Mouse (Mus musculus) limb, embryonic 15.5 days (tissue): Measurements from ENCODE around the gene Ephb2. TPM values are rescaled to one million over a fixed set of nuclear protein-coding genes. Genes with fewer than 3 reads are reported as not detected.

Experiments used
- ATAC-seq: fragments of 200-750 bp; cut with Nextera tagmentation; 2 replicates; pipeline ENCODE4 v1.8.0; 2017; ENCODE audit warnings: low read depth, moderate TSS enrichment; ENCODE audit not compliant: insufficient number of reproducible peaks, low FRiP score, low TSS enrichment
- H3K27ac ChIP-seq: fragments of 300-500 bp; sonication (generic); 2 replicates; pipeline ENCODE4 v1.5.1; 2015; ENCODE audit warnings: moderate library complexity, mild to moderate bottlenecking, inconsistent platforms
- H3K27me3 ChIP-seq: fragments of 300-500 bp; sonication (generic); 2 replicates; pipeline ENCODE4 v1.6.1; 2015; ENCODE audit warnings: inconsistent platforms
- H3K36me3 ChIP-seq: fragments of 300-500 bp; sonication (generic); 2 replicates; pipeline ENCODE4 v1.6.1; 2015; ENCODE audit warnings: inconsistent platforms
- H3K4me1 ChIP-seq: fragments of 300-500 bp; sonication (generic); 2 replicates; pipeline ENCODE4 v1.6.1; 2015; ENCODE audit warnings: inconsistent platforms
- H3K4me2 ChIP-seq: fragments of 300-500 bp; sonication (generic); 2 replicates; pipeline ENCODE4 v1.6.1; 2015; ENCODE audit warnings: mild to moderate bottlenecking, inconsistent platforms
- H3K4me3 ChIP-seq: fragments of 300-500 bp; sonication (generic); 2 replicates; pipeline ENCODE4 v1.5.1; 2015; ENCODE audit warnings: mild to moderate bottlenecking, inconsistent platforms
- H3K9ac ChIP-seq: fragments of 300-500 bp; sonication (generic); 2 replicates; pipeline ENCODE4 v1.6.1; 2015; ENCODE audit warnings: inconsistent platforms
- H3K9me3 ChIP-seq: fragments of 300-500 bp; sonication (generic); 2 replicates; pipeline ENCODE4 v1.6.1; 2016; ENCODE audit warnings: inconsistent platforms
- WGBS: fragments of 180-500 bp; shearing (Covaris S2); methylation state at CpG from one replicate; pipeline ENCODE4 v1.1.7; 2015; 5-methylcytosine and 5-hydroxymethylcytosine counted together
- polyA plus RNA-seq: library from polyadenylated mRNA; unstranded; fragments of >200 nt; fragmentation: Nextera tagmentation; extraction: Ambion mirVana; gene quantifications from 2 replicates; pipeline ENCODE4 v1.2.1, GENCODE M21; 2015

The Ephb2 gene
- polyA plus RNA-seq, 1 experiment from 2014 or later = 11.3 TPM

- Histone ChIP-seq H3K9ac (no peak overlapping the region), H3K27me3 (no peaks in the 10 kb centered on the region), H3K4me2 (no peak overlapping the region), H3K4me1 (peaks cover 14% of the 10 kb centered on the region), H3K4me3 (no peak overlapping the region), H3K27ac (no peak overlapping the region), H3K9me3 (no peaks in the 10 kb centered on the region), H3K36me3 (peaks cover 21% of the 10 kb centered on the region)
- ATAC-seq = no peak
- 64% methylated on average over 4 of the region's 4 CpGs for WGBS
Measured at GRCm38 (mm10) chr4:136688113-136688512, 147.7 kb downstream of the Ephb2 start.

GRCm38 (mm10) chr4:136685431-136685869, 150.3 kb downstream of the Ephb2 start:
- Histone ChIP-seq H3K4me1 (peaks cover 22% of the 10 kb centered on the region), H3K9ac (no peak overlapping the region)
- ATAC-seq = no peak

GRCm38 (mm10) chr4:136684485-136684884, 151.3 kb downstream of the Ephb2 start:
- H3K4me1 ChIP-seq = peaks cover 29% of the 10 kb centered on the region
- H3K36me3 ChIP-seq = peaks cover 7% of the 10 kb centered on the region; the same call in 1 of the 2 replicates
- no peak for ATAC-seq
- H3K9me3 ChIP-seq = no peaks in the 10 kb centered on the region
- H3K4me2 ChIP-seq = no peak overlapping the region
- H3K27ac ChIP-seq = no peak overlapping the region
- no peaks in the 10 kb centered on the region for H3K27me3 ChIP-seq
- no peak overlapping the region for H3K4me3 ChIP-seq
- no peak overlapping the region for H3K9ac ChIP-seq
- 60% methylated on average over 6 of the region's 6 CpGs for WGBS

More at GRCm38 (mm10) chr4:136685431-136685869, 150.3 kb downstream of the Ephb2 start:
- Histone ChIP-seq H3K4me2 (no peak overlapping the region), H3K4me3 (no peak overlapping the region), H3K27ac (no peak overlapping the region), H3K9me3 (no peaks in the 10 kb centered on the region), H3K27me3 (no peaks in the 10 kb centered on the region), H3K36me3 (peaks cover 10% of the 10 kb centered on the region; the same call in 1 of the 2 replicates)
- 29% methylated on average over 10 of the region's 10 CpGs for WGBS

GRCm38 (mm10) chr4:136680641-136681040, 155.1 kb downstream of the Ephb2 start:
- Histone ChIP-seq H3K4me3 (no peak overlapping the region), H3K36me3 (peaks cover 7% of the 10 kb centered on the region; the same call in 1 of the 2 replicates), H3K9me3 (no peaks in the 10 kb centered on the region), H3K9ac (no peak overlapping the region), H3K27me3 (no peaks in the 10 kb centered on the region), H3K27ac (peak overlapping the region; percentile 43; the same call in 1 of the 2 replicates), H3K4me1 (peaks cover 27% of the 10 kb centered on the region), H3K4me2 (no peak overlapping the region)
- 45% methylated on average over 14 of the region's 14 CpGs for WGBS
- ATAC-seq = 0 out of 2 replicates have a peak, but pooled peaks have one; percentile 7

GRCm38 (mm10) chr4:136679221-136679620, 156.6 kb downstream of the Ephb2 start:
- Histone ChIP-seq H3K4me1 (peaks cover 19% of the 10 kb centered on the region), H3K36me3 (peaks cover 16% of the 10 kb centered on the region; the same call in 1 of the 2 replicates), H3K27ac (no peak overlapping the region), H3K27me3 (no peaks in the 10 kb centered on the region), H3K4me2 (no peak overlapping the region), H3K9me3 (no peaks in the 10 kb centered on the region), H3K9ac (no peak overlapping the region), H3K4me3 (no peak overlapping the region)
- no peak for ATAC-seq
- WGBS = 80% methylated on average over 8 of the region's 8 CpGs

- no peak overlapping the region for H3K4me3 ChIP-seq
- H3K4me2 ChIP-seq = no peak overlapping the region
- H3K9me3 ChIP-seq = no peaks in the 10 kb centered on the region
- H3K36me3 ChIP-seq = peaks cover 23% of the 10 kb centered on the region
- ATAC-seq = no peak
- H3K27ac ChIP-seq = no peak overlapping the region
- no peaks in the 10 kb centered on the region for H3K27me3 ChIP-seq
- no peak overlapping the region for H3K9ac ChIP-seq
- WGBS = 2% methylated on average over 3 of the region's 3 CpGs
- H3K4me1 ChIP-seq = peaks cover 19% of the 10 kb centered on the region
Measured at GRCm38 (mm10) chr4:136678480-136678879, 157.3 kb downstream of the Ephb2 start.

- Histone ChIP-seq H3K9ac (no peak overlapping the region), H3K4me3 (no peak overlapping the region), H3K4me1 (peaks cover 11% of the 10 kb centered on the region), H3K4me2 (no peak overlapping the region), H3K27ac (no peak overlapping the region), H3K27me3 (no peaks in the 10 kb centered on the region), H3K36me3 (peaks cover 33% of the 10 kb centered on the region), H3K9me3 (no peaks in the 10 kb centered on the region)
- no peak for ATAC-seq
- 90% methylated on average over 9 of the region's 9 CpGs for WGBS
Measured at GRCm38 (mm10) chr4:136675439-136675838, 160.3 kb downstream of the Ephb2 start.

GRCm38 (mm10) chr4:136672335-136673090, 163.3 kb downstream of the Ephb2 start:
- no peak overlapping the region for H3K9ac ChIP-seq
- H3K36me3 ChIP-seq = peaks cover 40% of the 10 kb centered on the region
- H3K27ac ChIP-seq = no peak overlapping the region
- 88% methylated on average over 19 of the region's 19 CpGs for WGBS
- ATAC-seq = no peak
- no peak overlapping the region for H3K4me2 ChIP-seq
- no peak overlapping the region for H3K4me3 ChIP-seq
- H3K9me3 ChIP-seq = no peaks in the 10 kb centered on the region
- H3K27me3 ChIP-seq = no peaks in the 10 kb centered on the region
- H3K4me1 ChIP-seq = no peaks in the 10 kb centered on the region

GRCm38 (mm10) chr4:136667757-136668156, 168.0 kb downstream of the Ephb2 start:
- H3K36me3 ChIP-seq = peaks cover 36% of the 10 kb centered on the region
- 61% methylated on average over 10 of the region's 10 CpGs for WGBS
- no peak overlapping the region for H3K4me3 ChIP-seq
- H3K9ac ChIP-seq = no peak overlapping the region
- no peak for ATAC-seq
- H3K27me3 ChIP-seq = no peaks in the 10 kb centered on the region
- H3K4me1 ChIP-seq = no peaks in the 10 kb centered on the region
- H3K9me3 ChIP-seq = no peaks in the 10 kb centered on the region
- H3K4me2 ChIP-seq = no peak overlapping the region
- H3K27ac ChIP-seq = no peak overlapping the region

GRCm38 (mm10) chr4:136666002-136666401, 169.8 kb downstream of the Ephb2 start:
- Histone ChIP-seq H3K27ac (no peak overlapping the region), H3K36me3 (peaks cover 35% of the 10 kb centered on the region), H3K4me3 (no peak overlapping the region), H3K4me2 (no peak overlapping the region), H3K27me3 (no peaks in the 10 kb centered on the region), H3K4me1 (no peaks in the 10 kb centered on the region), H3K9me3 (no peaks in the 10 kb centered on the region), H3K9ac (no peak overlapping the region)
- no peak for ATAC-seq
- WGBS = 67% methylated on average over 4 of the region's 4 CpGs

GRCm38 (mm10) chr4:136665068-136665467, 170.7 kb downstream of the Ephb2 start:
- Histone ChIP-seq H3K4me2 (no peak overlapping the region), H3K27me3 (no peaks in the 10 kb centered on the region), H3K27ac (no peak overlapping the region), H3K9me3 (no peaks in the 10 kb centered on the region), H3K4me1 (no peaks in the 10 kb centered on the region), H3K4me3 (no peak overlapping the region), H3K36me3 (peaks cover 44% of the 10 kb centered on the region), H3K9ac (no peak overlapping the region)
- 85% methylated on average over 9 of the region's 9 CpGs for WGBS
- ATAC-seq = no peak

GRCm38 (mm10) chr4:136657914-136658313, 177.9 kb downstream of the Ephb2 start:
- Histone ChIP-seq H3K4me2 (no peak overlapping the region), H3K9ac (no peak overlapping the region), H3K9me3 (no peaks in the 10 kb centered on the region), H3K27me3 (no peaks in the 10 kb centered on the region), H3K4me1 (no peaks in the 10 kb centered on the region), H3K4me3 (no peak overlapping the region), H3K36me3 (peaks cover 70% of the 10 kb centered on the region), H3K27ac (no peak overlapping the region)
- 67% methylated on average over 3 of the region's 3 CpGs for WGBS
- ATAC-seq = no peak
